Mouse (Mus musculus): ENCODE measurements around the gene Efcab6. TPM values are rescaled to one million over a fixed set of nuclear protein-coding genes. Genes with fewer than 3 reads are reported as not detected.

Efcab6 gene
- polyA plus RNA-seq, 1 experiment from 2014 or later = 0.57 TPM

GRCm38 (mm10) chr15:83915376-83915775 lies 149.8 kb downstream of the Efcab6 start:
- Histone ChIP-seq H3K36me3 (no peaks in the 10 kb centered on the region), H3K4me1 (replicated peaks) (no peaks in the 10 kb centered on the region), H3K9ac (replicated peaks) (no peak overlapping the region), H3K9me3 (no peaks in the 10 kb centered on the region), H3K27ac (no peak overlapping the region), H3K4me3 (replicated peaks) (no peak overlapping the region), H3K27me3 (no peaks in the 10 kb centered on the region), H3K4me2 (replicated peaks) (no peak overlapping the region)
- 89% methylated on average over 10 of the region's 10 CpGs for WGBS
- no peak for ATAC-seq

- WGBS = 93% methylated on average over 14 of the region's 14 CpGs
- no peaks in the 10 kb centered on the region for H3K9me3 ChIP-seq
- ATAC-seq = no peak
- H3K9ac ChIP-seq (replicated peaks) = no peak overlapping the region
- H3K27ac ChIP-seq = no peak overlapping the region
- no peak overlapping the region for H3K4me2 ChIP-seq (replicated peaks)
- H3K4me3 ChIP-seq (replicated peaks) = no peak overlapping the region
- H3K4me1 ChIP-seq (replicated peaks) = no peaks in the 10 kb centered on the region
- H3K27me3 ChIP-seq = no peaks in the 10 kb centered on the region
- H3K36me3 ChIP-seq = no peaks in the 10 kb centered on the region
Measured at GRCm38 (mm10) chr15:83913028-83913714, 152.0 kb downstream of the Efcab6 start.

- Histone ChIP-seq H3K27me3 (no peaks in the 10 kb centered on the region), H3K36me3 (no peaks in the 10 kb centered on the region), H3K4me3 (replicated peaks) (no peak overlapping the region), H3K9ac (replicated peaks) (no peak overlapping the region), H3K4me2 (replicated peaks) (no peak overlapping the region), H3K9me3 (no peaks in the 10 kb centered on the region), H3K4me1 (replicated peaks) (no peaks in the 10 kb centered on the region), H3K27ac (peak overlapping the region; percentile 32; the same call in 1 of the 2 replicates)
- ATAC-seq = no peak
- WGBS = 73% methylated on average over 13 of the region's 13 CpGs
Measured at GRCm38 (mm10) chr15:83906472-83906871, 158.7 kb downstream of the Efcab6 start.

GRCm38 (mm10) chr15:83897286-83897685 lies 167.9 kb downstream of the Efcab6 start:
- Histone ChIP-seq H3K4me2 (replicated peaks) (no peak overlapping the region), H3K27ac (no peak overlapping the region)

GRCm38 (mm10) chr15:83896011-83896410 lies 169.2 kb downstream of the Efcab6 start:
- Histone ChIP-seq H3K9me3 (no peaks in the 10 kb centered on the region), H3K4me1 (replicated peaks) (peaks cover 17% of the 10 kb centered on the region), H3K4me3 (replicated peaks) (no peak overlapping the region), H3K27ac (no peak overlapping the region), H3K9ac (replicated peaks) (no peak overlapping the region), H3K4me2 (replicated peaks) (no peak overlapping the region), H3K36me3 (no peaks in the 10 kb centered on the region), H3K27me3 (peaks cover 5% of the 10 kb centered on the region; the same call in 1 of the 2 replicates)
- 0 out of 2 replicates have a peak, but pooled peaks have one; percentile 19 for ATAC-seq
- 21% methylated on average over 9 of the region's 9 CpGs for WGBS

More at GRCm38 (mm10) chr15:83897286-83897685, 167.9 kb downstream of the Efcab6 start:
- peak; percentile 86; the same call in 1 of the 2 replicates for ATAC-seq
- Histone ChIP-seq H3K9me3 (no peaks in the 10 kb centered on the region), H3K9ac (replicated peaks) (no peak overlapping the region), H3K36me3 (no peaks in the 10 kb centered on the region), H3K27me3 (peaks cover 5% of the 10 kb centered on the region; the same call in 1 of the 2 replicates), H3K4me3 (replicated peaks) (no peak overlapping the region), H3K4me1 (replicated peaks) (peaks cover 17% of the 10 kb centered on the region)
- 36% methylated on average over 9 of the region's 9 CpGs for WGBS

- ATAC-seq = no peak
Measured at GRCm38 (mm10) chr15:83894261-83894660, 170.9 kb downstream of the Efcab6 start.

GRCm38 (mm10) chr15:83892871-83893270 lies 172.3 kb downstream of the Efcab6 start:
- Histone ChIP-seq H3K4me1 (replicated peaks) (peaks cover 17% of the 10 kb centered on the region), H3K4me2 (replicated peaks) (no peak overlapping the region), H3K36me3 (no peaks in the 10 kb centered on the region), H3K4me3 (replicated peaks) (no peak overlapping the region), H3K9me3 (no peaks in the 10 kb centered on the region), H3K9ac (replicated peaks) (no peak overlapping the region), H3K27ac (no peak overlapping the region), H3K27me3 (peaks cover 5% of the 10 kb centered on the region; the same call in 1 of the 2 replicates)
- WGBS = 91% methylated on average over 15 of the region's 15 CpGs
- no peak for ATAC-seq

More at GRCm38 (mm10) chr15:83894261-83894660, 170.9 kb downstream of the Efcab6 start:
- Histone ChIP-seq H3K36me3 (no peaks in the 10 kb centered on the region), H3K4me3 (replicated peaks) (no peak overlapping the region), H3K4me1 (replicated peaks) (peaks cover 17% of the 10 kb centered on the region), H3K27ac (no peak overlapping the region), H3K27me3 (peaks cover 5% of the 10 kb centered on the region; the same call in 1 of the 2 replicates), H3K9ac (replicated peaks) (no peak overlapping the region), H3K9me3 (no peaks in the 10 kb centered on the region), H3K4me2 (replicated peaks) (no peak overlapping the region)
- 83% methylated on average over 7 of the region's 7 CpGs for WGBS

- H3K9ac ChIP-seq (replicated peaks) = no peak overlapping the region
- H3K4me2 ChIP-seq (replicated peaks) = no peak overlapping the region
- H3K9me3 ChIP-seq = no peaks in the 10 kb centered on the region
- H3K4me1 ChIP-seq (replicated peaks) = no peaks in the 10 kb centered on the region
- no peak overlapping the region for H3K4me3 ChIP-seq (replicated peaks)
- 88% methylated on average over 9 of the region's 9 CpGs for WGBS
- no peak for ATAC-seq
- H3K27ac ChIP-seq = no peak overlapping the region
- no peaks in the 10 kb centered on the region for H3K36me3 ChIP-seq
- H3K27me3 ChIP-seq = no peaks in the 10 kb centered on the region
Measured at GRCm38 (mm10) chr15:83884291-83884690, 180.9 kb downstream of the Efcab6 start.

GRCm38 (mm10) chr15:83883821-83884220 lies 181.4 kb downstream of the Efcab6 start:
- WGBS = 93% methylated on average over 8 of the region's 8 CpGs
- no peak overlapping the region for H3K27ac ChIP-seq
- no peaks in the 10 kb centered on the region for H3K27me3 ChIP-seq
- H3K9me3 ChIP-seq = no peaks in the 10 kb centered on the region
- no peak overlapping the region for H3K4me3 ChIP-seq (replicated peaks)
- ATAC-seq = no peak
- H3K4me2 ChIP-seq (replicated peaks) = no peak overlapping the region
- no peak overlapping the region for H3K9ac ChIP-seq (replicated peaks)
- no peaks in the 10 kb centered on the region for H3K4me1 ChIP-seq (replicated peaks)
- H3K36me3 ChIP-seq = no peaks in the 10 kb centered on the region

- H3K4me2 ChIP-seq (replicated peaks) = no peak overlapping the region
- H3K27ac ChIP-seq = no peak overlapping the region
- no peaks in the 10 kb centered on the region for H3K27me3 ChIP-seq
- no peaks in the 10 kb centered on the region for H3K36me3 ChIP-seq
- H3K4me1 ChIP-seq (replicated peaks) = no peaks in the 10 kb centered on the region
- H3K9ac ChIP-seq (replicated peaks) = no peak overlapping the region
- no peak overlapping the region for H3K4me3 ChIP-seq (replicated peaks)
- H3K9me3 ChIP-seq = no peaks in the 10 kb centered on the region
- no peak for ATAC-seq
- WGBS = 27% methylated on average over 5 of the region's 5 CpGs
Measured at GRCm38 (mm10) chr15:83879845-83880244, 185.3 kb downstream of the Efcab6 start.

- ATAC-seq = no peak
- H3K9me3 ChIP-seq = no peaks in the 10 kb centered on the region
- no peak overlapping the region for H3K4me2 ChIP-seq (replicated peaks)
- no peak overlapping the region for H3K4me3 ChIP-seq (replicated peaks)
- H3K36me3 ChIP-seq = no peaks in the 10 kb centered on the region
- no peak overlapping the region for H3K27ac ChIP-seq
- H3K9ac ChIP-seq (replicated peaks) = no peak overlapping the region
- 81% methylated on average over 2 of the region's 2 CpGs for WGBS
- no peaks in the 10 kb centered on the region for H3K4me1 ChIP-seq (replicated peaks)
- no peaks in the 10 kb centered on the region for H3K27me3 ChIP-seq
Measured at GRCm38 (mm10) chr15:83877898-83878297, 187.3 kb downstream of the Efcab6 start.

GRCm38 (mm10) chr15:83877155-83877866 lies 187.9 kb downstream of the Efcab6 start:
- Histone ChIP-seq H3K4me1 (replicated peaks) (peaks cover 4% of the 10 kb centered on the region; the same call in 1 of the 2 replicates), H3K4me2 (replicated peaks) (no peak overlapping the region), H3K36me3 (no peaks in the 10 kb centered on the region), H3K9me3 (no peaks in the 10 kb centered on the region), H3K4me3 (replicated peaks) (no peak overlapping the region), H3K27ac (no peak overlapping the region), H3K9ac (replicated peaks) (no peak overlapping the region), H3K27me3 (no peaks in the 10 kb centered on the region)
- 60% methylated on average over 11 of the region's 11 CpGs for WGBS
- ATAC-seq = no peak
